Mouse (Mus musculus) hindbrain, embryonic 13.5 days (tissue): ENCODE results near the gene Sorl1. TPM values are rescaled to one million over a fixed set of nuclear protein-coding genes. Genes with fewer than 3 reads are reported as not detected.

ENCODE experiments used
- ATAC-seq: fragments of 200-750 bp; cut with Nextera tagmentation; 2 replicates; pipeline ENCODE4 v1.8.0; 2017; ENCODE audit warnings: moderate TSS enrichment; ENCODE audit not compliant: low FRiP score
- H3K27ac ChIP-seq: fragments of 300-500 bp; sonication (generic); 2 replicates; pipeline ENCODE4 v1.5.1; 2015; ENCODE audit warnings: inconsistent platforms, mild to moderate bottlenecking, moderate library complexity
- H3K27me3 ChIP-seq: fragments of 300-500 bp; sonication (generic); 2 replicates; pipeline ENCODE4 v1.6.1; 2015; ENCODE audit warnings: mild to moderate bottlenecking, inconsistent platforms
- H3K36me3 ChIP-seq: fragments of 300-500 bp; sonication (generic); 2 replicates; pipeline ENCODE4 v1.6.1; 2015; ENCODE audit warnings: mild to moderate bottlenecking, inconsistent platforms
- H3K4me1 ChIP-seq: fragments of 300-500 bp; sonication (generic); replicated peaks from 2 replicates; pipeline ENCODE4 v1.6.1; 2015; ENCODE audit warnings: inconsistent platforms
- H3K4me2 ChIP-seq: fragments of 300-500 bp; sonication (generic); 2 replicates; pipeline ENCODE4 v1.6.1; 2015; ENCODE audit warnings: inconsistent platforms, mild to moderate bottlenecking, moderate library complexity
- H3K4me3 ChIP-seq: fragments of 300-500 bp; sonication (generic); 2 replicates; pipeline ENCODE4 v1.5.1; 2015; ENCODE audit warnings: mild to moderate bottlenecking, inconsistent platforms
- H3K9ac ChIP-seq: fragments of 300-500 bp; sonication (generic); 2 replicates; pipeline ENCODE4 v1.6.1; 2015; ENCODE audit warnings: mild to moderate bottlenecking, inconsistent platforms
- H3K9me3 ChIP-seq: fragments of 300-500 bp; sonication (generic); 2 replicates; pipeline ENCODE4 v1.6.1; 2016; ENCODE audit warnings: inconsistent platforms
- WGBS: fragments of 180-500 bp; shearing (Covaris S2); methylation state at CpG from one replicate; pipeline ENCODE4 v1.1.7; 2015; 5-methylcytosine and 5-hydroxymethylcytosine counted together
- polyA plus RNA-seq: library from polyadenylated mRNA; unstranded; fragments of >200 nt; fragmentation: Nextera tagmentation; extraction: Ambion mirVana; gene quantifications from 2 replicates; pipeline ENCODE4 v1.2.1, GENCODE M21; 2015

Sorl1 gene
- polyA plus RNA-seq, 1 experiment from 2014 or later, result 12.8 TPM

- Histone ChIP-seq H3K9me3 (no peaks in the 10 kb centered on the region), H3K4me3 (no peak overlapping the region), H3K4me1 (peaks cover 32% of the 10 kb centered on the region), H3K9ac (no peak overlapping the region), H3K36me3 (peaks cover 19% of the 10 kb centered on the region), H3K27me3 (no peaks in the 10 kb centered on the region), H3K27ac (peak overlapping the region; percentile 88), H3K4me2 (no peak overlapping the region)
- WGBS, result 58% methylated on average over 18 of the region's 18 CpGs
- peak; percentile 81 for ATAC-seq
Measured at GRCm38 (mm10) chr9:42039000-42039992, 84.8 kb downstream of the Sorl1 start.

GRCm38 (mm10) chr9:42036885-42037284, 87.2 kb downstream of the Sorl1 start:
- no peak overlapping the region for H3K4me3 ChIP-seq
- peaks cover 35% of the 10 kb centered on the region for H3K4me1 ChIP-seq
- peaks cover 5% of the 10 kb centered on the region; the same call in 1 of the 2 replicates for H3K36me3 ChIP-seq
- H3K4me2 ChIP-seq, result no peak overlapping the region
- no peak overlapping the region for H3K27ac ChIP-seq
- no peak overlapping the region for H3K9ac ChIP-seq
- 97% methylated on average over 11 of the region's 11 CpGs for WGBS
- no peaks in the 10 kb centered on the region for H3K27me3 ChIP-seq
- no peaks in the 10 kb centered on the region for H3K9me3 ChIP-seq
- no peak for ATAC-seq

GRCm38 (mm10) chr9:42035995-42036394, 88.1 kb downstream of the Sorl1 start:
- no peaks in the 10 kb centered on the region for H3K9me3 ChIP-seq
- no peak for ATAC-seq
- no peaks in the 10 kb centered on the region for H3K27me3 ChIP-seq
- H3K4me1 ChIP-seq, result peaks cover 35% of the 10 kb centered on the region
- no peak overlapping the region for H3K4me3 ChIP-seq
- 62% methylated on average over 5 of the region's 5 CpGs for WGBS
- H3K4me2 ChIP-seq, result no peak overlapping the region
- H3K36me3 ChIP-seq, result peaks cover 12% of the 10 kb centered on the region; the same call in 1 of the 2 replicates
- H3K9ac ChIP-seq, result no peak overlapping the region
- H3K27ac ChIP-seq, result peak overlapping the region; percentile 50; the same call in 1 of the 2 replicates

- Histone ChIP-seq H3K9me3 (no peaks in the 10 kb centered on the region), H3K4me3 (no peak overlapping the region), H3K4me2 (no peak overlapping the region), H3K27ac (peak overlapping the region; percentile 50), H3K36me3 (peaks cover 12% of the 10 kb centered on the region; the same call in 1 of the 2 replicates), H3K27me3 (no peaks in the 10 kb centered on the region), H3K4me1 (peaks cover 35% of the 10 kb centered on the region), H3K9ac (no peak overlapping the region)
- no peak for ATAC-seq
- 70% methylated on average over 12 of the region's 12 CpGs for WGBS
Measured at GRCm38 (mm10) chr9:42035213-42035765, 88.8 kb downstream of the Sorl1 start.

- Histone ChIP-seq H3K4me3 (no peak overlapping the region), H3K4me1 (peaks cover 24% of the 10 kb centered on the region), H3K4me2 (no peak overlapping the region), H3K27ac (peak overlapping the region; percentile 20; the same call in 1 of the 2 replicates), H3K9ac (no peak overlapping the region), H3K9me3 (no peaks in the 10 kb centered on the region), H3K36me3 (peaks cover 12% of the 10 kb centered on the region; the same call in 1 of the 2 replicates), H3K27me3 (no peaks in the 10 kb centered on the region)
- 68% methylated on average over 9 of the region's 9 CpGs for WGBS
- ATAC-seq, result no peak
Measured at GRCm38 (mm10) chr9:42034116-42034520, 90.0 kb downstream of the Sorl1 start.

GRCm38 (mm10) chr9:42033291-42034115, 90.6 kb downstream of the Sorl1 start:
- H3K36me3 ChIP-seq, result peaks cover 17% of the 10 kb centered on the region
- no peaks in the 10 kb centered on the region for H3K9me3 ChIP-seq
- H3K27ac ChIP-seq, result no peak overlapping the region
- no peak overlapping the region for H3K4me2 ChIP-seq
- 67% methylated on average over 19 of the region's 19 CpGs for WGBS
- ATAC-seq, result no peak
- no peak overlapping the region for H3K9ac ChIP-seq
- no peaks in the 10 kb centered on the region for H3K27me3 ChIP-seq
- peaks cover 20% of the 10 kb centered on the region for H3K4me1 ChIP-seq
- H3K4me3 ChIP-seq, result no peak overlapping the region

- 72% methylated on average over 9 of the region's 9 CpGs for WGBS
- Histone ChIP-seq H3K27ac (no peak overlapping the region), H3K9ac (no peak overlapping the region), H3K9me3 (no peaks in the 10 kb centered on the region), H3K27me3 (no peaks in the 10 kb centered on the region), H3K4me3 (no peak overlapping the region), H3K4me2 (no peak overlapping the region), H3K4me1 (peaks cover 20% of the 10 kb centered on the region), H3K36me3 (peaks cover 22% of the 10 kb centered on the region)
- no peak for ATAC-seq
Measured at GRCm38 (mm10) chr9:42032419-42032818, 91.7 kb downstream of the Sorl1 start.

- no peak for ATAC-seq
- Histone ChIP-seq H3K36me3 (peaks cover 27% of the 10 kb centered on the region), H3K4me2 (no peak overlapping the region), H3K27me3 (no peaks in the 10 kb centered on the region), H3K27ac (no peak overlapping the region), H3K4me3 (no peak overlapping the region), H3K4me1 (peaks cover 3% of the 10 kb centered on the region; the same call in 1 of the 2 replicates), H3K9me3 (no peaks in the 10 kb centered on the region), H3K9ac (no peak overlapping the region)
- WGBS, result 83% methylated on average over 4 of the region's 4 CpGs
Measured at GRCm38 (mm10) chr9:42028807-42029206, 95.3 kb downstream of the Sorl1 start.

- Histone ChIP-seq H3K4me3 (no peak overlapping the region), H3K36me3 (peaks cover 41% of the 10 kb centered on the region), H3K27ac (no peak overlapping the region), H3K9ac (no peak overlapping the region), H3K4me1 (peaks cover 12% of the 10 kb centered on the region; the same call in 1 of the 2 replicates), H3K9me3 (no peaks in the 10 kb centered on the region), H3K27me3 (no peaks in the 10 kb centered on the region), H3K4me2 (no peak overlapping the region)
- WGBS, result 82% methylated on average over 9 of the region's 9 CpGs
- ATAC-seq, result no peak
Measured at GRCm38 (mm10) chr9:42024257-42024656, 99.8 kb downstream of the Sorl1 start.

- H3K27me3 ChIP-seq, result no peaks in the 10 kb centered on the region
- H3K27ac ChIP-seq, result no peak overlapping the region
- peaks cover 15% of the 10 kb centered on the region for H3K4me1 ChIP-seq
- WGBS, result 67% methylated on average over 3 of the region's 3 CpGs
- H3K36me3 ChIP-seq, result peaks cover 35% of the 10 kb centered on the region
- ATAC-seq, result no peak
- H3K4me2 ChIP-seq, result no peak overlapping the region
- H3K4me3 ChIP-seq, result no peak overlapping the region
- no peaks in the 10 kb centered on the region for H3K9me3 ChIP-seq
- no peak overlapping the region for H3K9ac ChIP-seq
Measured at GRCm38 (mm10) chr9:42023383-42023782, 100.7 kb downstream of the Sorl1 start.

GRCm38 (mm10) chr9:42022318-42022717, 101.8 kb downstream of the Sorl1 start:
- Histone ChIP-seq H3K9me3 (no peaks in the 10 kb centered on the region), H3K4me1 (peaks cover 15% of the 10 kb centered on the region), H3K9ac (no peak overlapping the region), H3K27me3 (0 out of 2 replicates have a peak, but pooled peaks cover 3% of the 10 kb centered on the region), H3K27ac (no peak overlapping the region), H3K4me3 (no peak overlapping the region), H3K36me3 (peaks cover 36% of the 10 kb centered on the region), H3K4me2 (no peak overlapping the region)
- WGBS, result 96% methylated on average over 12 of the region's 12 CpGs
- ATAC-seq, result no peak
